Mouse (Mus musculus): Measurements from ENCODE around the gene Gnai3. TPM values are rescaled to one million over a fixed set of nuclear protein-coding genes. Genes with fewer than 3 reads are reported as not detected.

Gnai3 gene
- total and polyA plus RNA-seq, 3 experiments, result 7.5 to 18.1 (median 16.5) TPM

DNA sequence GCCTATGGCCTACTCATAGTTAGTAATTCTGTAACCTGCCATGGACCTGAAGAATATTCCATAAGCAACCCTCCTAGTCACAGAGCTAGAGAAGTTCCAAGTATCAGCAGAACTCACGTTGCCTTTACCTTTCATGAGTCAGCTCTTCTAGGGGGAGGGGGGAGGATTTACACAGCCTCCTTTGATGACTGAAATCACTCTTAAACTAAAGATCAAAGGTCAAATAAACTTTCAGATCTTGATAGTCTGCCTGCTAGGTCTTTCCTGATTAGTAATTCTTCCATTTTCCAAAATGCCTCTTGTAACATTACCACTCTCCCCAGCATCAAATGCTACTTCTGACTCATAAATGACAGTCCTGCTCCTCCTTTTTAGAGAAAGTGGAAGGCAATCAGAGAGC lies 21.8 kb downstream of the Gnai3 start:
- no peak overlapping the region for H3K9ac ChIP-seq (ENCODE audit: low read depth, low read length)
- DNase-seq, result no peak
- intact Hi-C loops (cut with DNase I), result no loop called here
- no peak overlapping the region for H3K27ac ChIP-seq
- no peak overlapping the region for H3K4me3 ChIP-seq
- no peaks in the 10 kb centered on the region for H3K27me3 ChIP-seq (ENCODE audit: control insufficient read depth, insufficient read depth, low read length)
- H3K36me3 ChIP-seq (ENCODE audit: control insufficient read depth, insufficient read depth, low read length), result 0 out of 2 replicates have a peak, but pooled peaks cover 2% of the 10 kb centered on the region
- TF ChIP-seq POLR2A (IDR thresholded peaks at IDR 0.05; ENCODE audit: insufficient read depth, low read depth, low read length) (no peak), EP300 (IDR thresholded peaks at IDR 0.05; ENCODE audit: insufficient read depth, low read depth, low read length) (no peak), CTCF (IDR thresholded peaks at IDR 0.05) (no peak)
- 71% methylated on average over 1 of the region's 1 CpGs for WGBS
- 0 out of 2 replicates have a peak, but pooled peaks cover 1% of the 10 kb centered on the region for H3K79me2 ChIP-seq (replicated peaks; ENCODE audit: control insufficient read depth, insufficient read depth, low read length)
- peaks cover 1% of the 10 kb centered on the region for H3K4me1 ChIP-seq (ENCODE audit: control insufficient read depth, insufficient read depth, low read length)

DNA sequence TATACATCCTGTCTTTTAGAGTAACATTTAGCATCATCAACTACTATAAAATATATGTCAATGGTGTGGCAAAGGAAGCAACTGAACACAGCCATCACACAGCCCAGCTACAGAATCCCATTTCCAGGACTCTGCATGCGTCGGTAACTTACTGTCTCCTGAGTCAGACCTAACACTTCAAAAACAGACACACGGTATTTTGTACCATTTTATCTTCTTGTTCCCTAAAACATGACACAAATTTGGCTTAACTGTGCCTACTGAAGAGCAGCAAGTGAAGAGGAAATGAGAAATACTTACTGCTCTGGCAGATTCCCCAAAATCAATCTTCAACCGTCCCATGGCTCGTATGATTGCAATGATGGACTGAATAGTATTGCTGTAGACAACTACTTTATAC lies 22.7 kb downstream of the Gnai3 start:
- DNase-seq, result no peak
- intact Hi-C loops (cut with DNase I), result no loop called here
- Histone ChIP-seq H3K4me1 (ENCODE audit: control insufficient read depth, insufficient read depth, low read length) (peaks cover 1% of the 10 kb centered on the region), H3K27ac (no peak overlapping the region), H3K27me3 (ENCODE audit: control insufficient read depth, insufficient read depth, low read length) (no peaks in the 10 kb centered on the region), H3K79me2 (replicated peaks; ENCODE audit: control insufficient read depth, insufficient read depth, low read length) (no peaks in the 10 kb centered on the region), H3K36me3 (ENCODE audit: control insufficient read depth, insufficient read depth, low read length) (0 out of 2 replicates have a peak, but pooled peaks cover 2% of the 10 kb centered on the region), H3K9ac (ENCODE audit: low read depth, low read length) (no peak overlapping the region), H3K4me3 (no peak overlapping the region)
- TF ChIP-seq EP300 (IDR thresholded peaks at IDR 0.05; ENCODE audit: insufficient read depth, low read depth, low read length) (no peak), POLR2A (IDR thresholded peaks at IDR 0.05; ENCODE audit: insufficient read depth, low read depth, low read length) (no peak), CTCF (IDR thresholded peaks at IDR 0.05) (no peak)
- WGBS, result 74% methylated on average over 5 of the region's 5 CpGs

DNA sequence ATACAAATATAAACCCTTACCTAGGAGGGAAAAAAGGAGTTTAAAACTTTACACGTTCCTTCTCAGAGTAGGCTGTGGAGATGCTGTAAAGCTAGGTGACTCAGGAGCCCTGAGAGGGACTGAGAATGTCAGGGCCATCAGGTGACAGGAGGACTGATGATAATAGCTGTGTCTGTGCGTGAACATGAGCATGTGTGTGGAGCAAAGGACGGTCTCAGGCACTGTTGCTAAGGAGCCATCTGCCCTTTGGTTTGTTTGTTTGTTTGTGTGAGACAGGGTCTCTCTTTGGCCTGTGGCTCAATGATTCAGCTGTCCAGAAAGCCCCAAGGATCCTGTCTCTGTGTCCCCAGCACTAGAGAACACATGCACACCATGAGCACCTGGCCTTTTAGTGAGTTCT lies 24.8 kb downstream of the Gnai3 start:
- Histone ChIP-seq H3K4me1 (ENCODE audit: control insufficient read depth, insufficient read depth, low read length) (no peaks in the 10 kb centered on the region; the same call in 1 of the 2 replicates), H3K4me3 (no peak overlapping the region), H3K9ac (ENCODE audit: low read depth, low read length) (no peak overlapping the region), H3K27ac (no peak overlapping the region), H3K27me3 (ENCODE audit: control insufficient read depth, insufficient read depth, low read length) (no peaks in the 10 kb centered on the region), H3K36me3 (ENCODE audit: control insufficient read depth, insufficient read depth, low read length) (0 out of 2 replicates have a peak, but pooled peaks cover 2% of the 10 kb centered on the region), H3K79me2 (replicated peaks; ENCODE audit: control insufficient read depth, insufficient read depth, low read length) (no peaks in the 10 kb centered on the region)
- TF ChIP-seq POLR2A (IDR thresholded peaks at IDR 0.05; ENCODE audit: insufficient read depth, low read depth, low read length) (no peak), EP300 (IDR thresholded peaks at IDR 0.05; ENCODE audit: insufficient read depth, low read depth, low read length) (no peak), CTCF (IDR thresholded peaks at IDR 0.05) (no peak)
- 81% methylated on average over 3 of the region's 3 CpGs for WGBS
- intact Hi-C loops (cut with DNase I), result no loop called here
- DNase-seq, result no peak

DNA sequence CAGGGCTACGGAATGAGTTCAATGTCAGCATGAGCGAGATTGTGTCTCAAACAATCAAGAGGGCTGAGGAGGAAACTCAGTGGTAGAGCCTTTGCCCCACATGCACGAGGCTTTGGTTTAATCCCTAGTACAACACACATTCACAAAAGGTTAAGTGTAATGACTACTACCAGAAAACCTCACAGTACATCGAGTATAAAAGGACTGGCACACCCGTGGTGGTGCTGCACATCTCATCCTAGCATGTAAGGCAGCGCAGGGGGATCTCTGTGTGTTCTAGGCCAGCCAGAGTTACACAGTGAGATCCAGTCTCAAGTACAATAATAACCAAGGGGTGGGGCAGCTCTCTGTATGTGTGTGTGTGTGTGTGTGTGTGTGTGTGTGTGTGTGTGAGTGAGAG lies 28.5 kb downstream of the Gnai3 start:
- no peak overlapping the region for H3K9ac ChIP-seq (ENCODE audit: low read depth, low read length)
- intact Hi-C loops (cut with DNase I), result no loop called here
- H3K4me1 ChIP-seq (ENCODE audit: control insufficient read depth, insufficient read depth, low read length), result peaks cover 2% of the 10 kb centered on the region
- 86% methylated on average over 6 of the region's 6 CpGs for WGBS
- no peak for DNase-seq
- no peaks in the 10 kb centered on the region for H3K27me3 ChIP-seq (ENCODE audit: control insufficient read depth, insufficient read depth, low read length)
- no peak for TF ChIP-seq POLR2A (IDR thresholded peaks at IDR 0.05; ENCODE audit: insufficient read depth, low read depth, low read length)
- TF ChIP-seq EP300 (IDR thresholded peaks at IDR 0.05; ENCODE audit: insufficient read depth, low read depth, low read length), result no peak
- TF ChIP-seq CTCF (IDR thresholded peaks at IDR 0.05), result no peak
- no peaks in the 10 kb centered on the region for H3K79me2 ChIP-seq (replicated peaks; ENCODE audit: control insufficient read depth, insufficient read depth, low read length)
- H3K27ac ChIP-seq, result no peak overlapping the region
- H3K4me3 ChIP-seq, result no peak overlapping the region
- H3K36me3 ChIP-seq (ENCODE audit: control insufficient read depth, insufficient read depth, low read length), result peaks cover 5% of the 10 kb centered on the region

DNA sequence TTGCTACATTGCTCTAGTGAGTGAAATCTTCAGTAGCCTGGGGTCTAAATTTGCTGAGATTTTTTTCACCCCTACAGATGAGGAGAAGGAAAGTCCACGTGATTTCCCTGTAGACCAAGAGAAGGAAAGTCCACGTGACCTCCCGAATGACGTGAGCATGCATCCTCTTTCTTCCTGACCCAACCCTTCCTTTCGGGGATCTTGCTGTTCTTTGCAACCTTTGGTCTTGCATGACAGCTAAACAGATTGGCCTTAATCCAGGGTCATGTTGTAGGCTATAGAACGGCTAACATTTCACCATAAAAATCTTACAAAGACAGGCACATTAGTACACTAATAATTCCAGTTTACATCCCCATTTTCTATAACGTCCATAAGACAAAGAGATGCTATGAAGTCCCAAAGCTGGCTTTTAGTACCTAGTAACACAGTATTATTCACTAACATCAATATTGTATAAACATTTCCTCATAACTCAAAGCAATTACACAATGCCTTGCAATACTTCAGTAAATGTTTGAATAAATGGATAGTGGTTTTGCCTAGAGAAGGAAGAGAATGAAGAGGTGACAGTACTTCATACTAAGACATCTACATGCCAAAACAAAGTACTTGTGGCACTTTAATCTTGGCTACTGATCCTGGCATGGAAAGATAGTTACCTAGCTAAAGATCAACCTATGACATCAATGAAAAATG lies 32.2 kb downstream of the Gnai3 start:
- no peaks in the 10 kb centered on the region for H3K27me3 ChIP-seq (ENCODE audit: control insufficient read depth, insufficient read depth, low read length)
- no peak overlapping the region for H3K4me3 ChIP-seq
- H3K27ac ChIP-seq, result no peak overlapping the region
- DNase-seq, result no peak
- 47% methylated on average over 7 of the region's 7 CpGs for WGBS
- intact Hi-C loops (cut with DNase I), result no loop called here
- H3K4me1 ChIP-seq (ENCODE audit: control insufficient read depth, insufficient read depth, low read length), result peaks cover 2% of the 10 kb centered on the region
- no peaks in the 10 kb centered on the region for H3K79me2 ChIP-seq (replicated peaks; ENCODE audit: control insufficient read depth, insufficient read depth, low read length)
- no peak for TF ChIP-seq CTCF (IDR thresholded peaks at IDR 0.05)
- TF ChIP-seq POLR2A (IDR thresholded peaks at IDR 0.05; ENCODE audit: insufficient read depth, low read depth, low read length), result no peak
- no peak for TF ChIP-seq EP300 (IDR thresholded peaks at IDR 0.05; ENCODE audit: insufficient read depth, low read depth, low read length)
- no peak overlapping the region for H3K9ac ChIP-seq (ENCODE audit: low read depth, low read length)
- peaks cover 5% of the 10 kb centered on the region for H3K36me3 ChIP-seq (ENCODE audit: control insufficient read depth, insufficient read depth, low read length)

DNA sequence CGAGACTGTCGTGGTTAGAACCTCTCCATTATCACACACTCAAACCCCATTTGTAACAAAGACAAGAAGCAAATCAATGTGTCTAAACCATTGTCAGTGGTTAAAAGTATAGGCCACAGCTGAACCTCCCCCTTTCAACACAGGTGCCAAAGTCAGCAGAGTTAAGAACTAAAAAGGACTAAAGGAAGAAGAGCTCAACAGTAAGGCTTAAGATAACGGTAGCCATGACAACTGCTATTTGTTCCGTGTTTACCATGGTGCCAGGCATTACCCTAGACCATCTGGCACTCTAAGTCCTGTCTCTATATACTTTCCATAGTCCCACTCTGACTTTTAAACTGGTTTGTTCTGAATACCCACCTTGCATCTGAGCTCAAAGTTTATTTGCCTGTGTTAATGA lies 33.3 kb downstream of the Gnai3 start:
- H3K4me1 ChIP-seq (ENCODE audit: control insufficient read depth, insufficient read depth, low read length), result peaks cover 2% of the 10 kb centered on the region
- no peak overlapping the region for H3K27ac ChIP-seq
- no peaks in the 10 kb centered on the region for H3K79me2 ChIP-seq (replicated peaks; ENCODE audit: control insufficient read depth, insufficient read depth, low read length)
- no peak for DNase-seq
- peaks cover 5% of the 10 kb centered on the region for H3K36me3 ChIP-seq (ENCODE audit: control insufficient read depth, insufficient read depth, low read length)
- H3K27me3 ChIP-seq (ENCODE audit: control insufficient read depth, insufficient read depth, low read length), result no peaks in the 10 kb centered on the region
- intact Hi-C loops (cut with DNase I), result no loop called here
- no peak overlapping the region for H3K4me3 ChIP-seq
- H3K9ac ChIP-seq (ENCODE audit: low read depth, low read length), result no peak overlapping the region
- no peak for TF ChIP-seq POLR2A (IDR thresholded peaks at IDR 0.05; ENCODE audit: insufficient read depth, low read depth, low read length)
- no peak for TF ChIP-seq EP300 (IDR thresholded peaks at IDR 0.05; ENCODE audit: insufficient read depth, low read depth, low read length)
- TF ChIP-seq CTCF (IDR thresholded peaks at IDR 0.05), result no peak
- 67% methylated on average over 4 of the region's 4 CpGs for WGBS

All from heart, adult 2 months (tissue).